Mouse (Mus musculus) inflammation-experienced regulatory T-cells, adult 6 months (primary cell): ENCODE data around the gene Gabbr2. TPM values are rescaled to one million over a fixed set of nuclear protein-coding genes. Genes with fewer than 3 reads are reported as not detected.

Experiments
- ATAC-seq: one replicate; pipeline ENCODE4 v1.8.0; 2017
- polyA plus RNA-seq, 3 experiments: library from polyadenylated mRNA; unstranded; fragments of 100-300 nt; shearing (Covaris generic); gene quantifications; one replicate each; pipeline ENCODE4 v1.2.1; 2017

Gabbr2 gene
- not detected for polyA plus RNA-seq

GRCm38 (mm10) chr4:46991016-46991958 is at the start of gene Gabbr2:
Gabbr2 (minus strand) TSS chr4:46991873.
- ATAC-seq: no peak

- ATAC-seq: no peak
These were observed 47.9 kb upstream of the Gabbr2 start for GRCm38 (mm10) chr4:47039586-47039985.

GRCm38 (mm10) chr4:47037321-47037657 is 45.6 kb upstream of the Gabbr2 start:
- peak; percentile 56 for ATAC-seq

- no peak for ATAC-seq
These were observed 45.0 kb upstream of the Gabbr2 start for GRCm38 (mm10) chr4:47036486-47037320.

GRCm38 (mm10) chr4:47035536-47035935 is 43.9 kb upstream of the Gabbr2 start:
- ATAC-seq: no peak

GRCm38 (mm10) chr4:47032171-47032570 is 40.5 kb upstream of the Gabbr2 start:
- ATAC-seq: no peak

GRCm38 (mm10) chr4:47028791-47029190 is 37.1 kb upstream of the Gabbr2 start:
- ATAC-seq: no peak

GRCm38 (mm10) chr4:47023949-47024348 is 32.3 kb upstream of the Gabbr2 start:
- ATAC-seq: no peak

GRCm38 (mm10) chr4:47022804-47023603 is 31.3 kb upstream of the Gabbr2 start:
- ATAC-seq: no peak

- peak; percentile 56 for ATAC-seq
These were observed 28.9 kb upstream of the Gabbr2 start for GRCm38 (mm10) chr4:47020563-47020962.

GRCm38 (mm10) chr4:47015156-47015555 is 23.5 kb upstream of the Gabbr2 start:
- ATAC-seq: no peak

- no peak for ATAC-seq
These were observed 20.8 kb upstream of the Gabbr2 start for GRCm38 (mm10) chr4:47012476-47012875.

GRCm38 (mm10) chr4:47010400-47011231 is 18.9 kb upstream of the Gabbr2 start:
- peak; percentile 98 for ATAC-seq

- ATAC-seq: peak; percentile 75
These were observed 9.1 kb upstream of the Gabbr2 start for GRCm38 (mm10) chr4:47000626-47001395.

- no peak for ATAC-seq
These were observed 6.3 kb upstream of the Gabbr2 start for GRCm38 (mm10) chr4:46997969-46998368.

- ATAC-seq: no peak
These were observed 1.3 kb upstream of the Gabbr2 start for GRCm38 (mm10) chr4:46992827-46993473.

GRCm38 (mm10) chr4:46991959-46992316 is 265 bp upstream of the Gabbr2 start:
- no peak for ATAC-seq

GRCm38 (mm10) chr4:46990281-46991015 is 1.2 kb downstream of the Gabbr2 start:
- no peak for ATAC-seq

GRCm38 (mm10) chr4:46989842-46990241 is 1.8 kb downstream of the Gabbr2 start:
- no peak for ATAC-seq

- ATAC-seq: no peak
These were observed 2.8 kb downstream of the Gabbr2 start for GRCm38 (mm10) chr4:46988824-46989223.
